Mouse (Mus musculus): ENCODE results near the gene Sertad3. TPM values are rescaled to one million over a fixed set of nuclear protein-coding genes. Genes with fewer than 3 reads are reported as not detected.

Sertad3 gene
- not detected in 2 replicates for polyA plus RNA-seq (2012; ENCODE audit: insufficient read depth, insufficient read length, low replicate concordance, missing spikeins)

- under 1% methylated on average over 36 of the region's 36 CpGs for WGBS
- H3K27ac ChIP-seq (ENCODE audit: insufficient read depth, low read depth, low read length), result peak within 1 kb of the TSS; percentile 61
- H3K4me3 ChIP-seq (ENCODE audit: insufficient read depth, low read depth, low read length), result peak within 1 kb of the TSS; percentile 70
- no peaks in the 10 kb centered on the region for H3K4me1 ChIP-seq (ENCODE audit: control insufficient read depth, insufficient read depth, low read length)
- TF ChIP-seq POLR2A (IDR thresholded peaks at IDR 0.05; ENCODE audit: insufficient read depth, low read depth, low read length) (peak; percentile 39; the same call in 1 of the 2 replicates), CTCF (IDR thresholded peaks at IDR 0.05; ENCODE audit: insufficient read depth, low read depth, low read length) (no peak)
Observed at GRCm38 (mm10) chr7:27473156-27473834, at the start of gene Sertad3. Sertad3 (plus strand) TSS chr7:27473768.

- no peak overlapping the region for H3K27ac ChIP-seq (ENCODE audit: insufficient read depth, low read depth, low read length)
- WGBS, result 88% methylated on average over 1 of the region's 1 CpGs
- H3K4me1 ChIP-seq (ENCODE audit: control insufficient read depth, insufficient read depth, low read length), result no peaks in the 10 kb centered on the region
- no peak for TF ChIP-seq POLR2A (IDR thresholded peaks at IDR 0.05; ENCODE audit: insufficient read depth, low read depth, low read length)
- TF ChIP-seq CTCF (IDR thresholded peaks at IDR 0.05; ENCODE audit: insufficient read depth, low read depth, low read length), result no peak
- no peak overlapping the region for H3K4me3 ChIP-seq (ENCODE audit: insufficient read depth, low read depth, low read length)
Observed at GRCm38 (mm10) chr7:27427387-27427786, 46.2 kb upstream of the Sertad3 start.

- H3K4me1 ChIP-seq (ENCODE audit: control insufficient read depth, insufficient read depth, low read length), result peaks cover 3% of the 10 kb centered on the region; the same call in 1 of the 2 replicates
- H3K4me3 ChIP-seq (ENCODE audit: insufficient read depth, low read depth, low read length), result no peak overlapping the region
- TF ChIP-seq POLR2A (IDR thresholded peaks at IDR 0.05; ENCODE audit: insufficient read depth, low read depth, low read length) (no peak), CTCF (IDR thresholded peaks at IDR 0.05; ENCODE audit: insufficient read depth, low read depth, low read length) (no peak)
- whole genome bisulfite sequencing, result 84% methylated on average over 11 of the region's 11 CpGs
- H3K27ac ChIP-seq (ENCODE audit: insufficient read depth, low read depth, low read length), result no peak overlapping the region
Observed at GRCm38 (mm10) chr7:27428002-27428401, 45.6 kb upstream of the Sertad3 start.

- 60% methylated on average over 2 of the region's 2 CpGs for WGBS
- no peak overlapping the region for H3K4me3 ChIP-seq (ENCODE audit: insufficient read depth, low read depth, low read length)
- peaks cover 5% of the 10 kb centered on the region; the same call in 1 of the 2 replicates for H3K4me1 ChIP-seq (ENCODE audit: control insufficient read depth, insufficient read depth, low read length)
- no peak overlapping the region for H3K27ac ChIP-seq (ENCODE audit: insufficient read depth, low read depth, low read length)
- TF ChIP-seq CTCF (IDR thresholded peaks at IDR 0.05; ENCODE audit: insufficient read depth, low read depth, low read length) (no peak), POLR2A (IDR thresholded peaks at IDR 0.05; ENCODE audit: insufficient read depth, low read depth, low read length) (no peak)
Observed at GRCm38 (mm10) chr7:27429135-27429534, 44.4 kb upstream of the Sertad3 start.

- 58% methylated on average over 10 of the region's 10 CpGs for WGBS
- no peak overlapping the region for H3K27ac ChIP-seq (ENCODE audit: insufficient read depth, low read depth, low read length)
- H3K4me3 ChIP-seq (ENCODE audit: insufficient read depth, low read depth, low read length), result no peak overlapping the region
- H3K4me1 ChIP-seq (ENCODE audit: control insufficient read depth, insufficient read depth, low read length), result peaks cover 5% of the 10 kb centered on the region; the same call in 1 of the 2 replicates
- no peak for TF ChIP-seq CTCF (IDR thresholded peaks at IDR 0.05; ENCODE audit: insufficient read depth, low read depth, low read length)
- TF ChIP-seq POLR2A (IDR thresholded peaks at IDR 0.05; ENCODE audit: insufficient read depth, low read depth, low read length), result no peak
Observed at GRCm38 (mm10) chr7:27433349-27433748, 40.2 kb upstream of the Sertad3 start.

GRCm38 (mm10) chr7:27433794-27434193 is 39.8 kb upstream of the Sertad3 start:
- Histone ChIP-seq H3K27ac (ENCODE audit: insufficient read depth, low read depth, low read length) (no peak overlapping the region), H3K4me1 (ENCODE audit: control insufficient read depth, insufficient read depth, low read length) (peaks cover 5% of the 10 kb centered on the region; the same call in 1 of the 2 replicates), H3K4me3 (ENCODE audit: insufficient read depth, low read depth, low read length) (no peak overlapping the region)
- TF ChIP-seq POLR2A (IDR thresholded peaks at IDR 0.05; ENCODE audit: insufficient read depth, low read depth, low read length) (no peak), CTCF (IDR thresholded peaks at IDR 0.05; ENCODE audit: insufficient read depth, low read depth, low read length) (no peak)
- 40% methylated on average over 10 of the region's 10 CpGs for WGBS

- TF ChIP-seq CTCF (IDR thresholded peaks at IDR 0.05; ENCODE audit: insufficient read depth, low read depth, low read length), result no peak
- TF ChIP-seq POLR2A (IDR thresholded peaks at IDR 0.05; ENCODE audit: insufficient read depth, low read depth, low read length), result no peak
- Histone ChIP-seq H3K4me3 (ENCODE audit: insufficient read depth, low read depth, low read length) (no peak overlapping the region), H3K4me1 (ENCODE audit: control insufficient read depth, insufficient read depth, low read length) (peaks cover 5% of the 10 kb centered on the region; the same call in 1 of the 2 replicates), H3K27ac (ENCODE audit: insufficient read depth, low read depth, low read length) (no peak overlapping the region)
- WGBS, result 66% methylated on average over 5 of the region's 5 CpGs
Observed at GRCm38 (mm10) chr7:27437544-27437943, 36.0 kb upstream of the Sertad3 start.

GRCm38 (mm10) chr7:27440014-27440413 is 33.6 kb upstream of the Sertad3 start:
- Histone ChIP-seq H3K27ac (ENCODE audit: insufficient read depth, low read depth, low read length) (no peak overlapping the region), H3K4me1 (ENCODE audit: control insufficient read depth, insufficient read depth, low read length) (no peaks in the 10 kb centered on the region), H3K4me3 (ENCODE audit: insufficient read depth, low read depth, low read length) (no peak overlapping the region)
- WGBS, result 86% methylated on average over 4 of the region's 4 CpGs
- TF ChIP-seq CTCF (IDR thresholded peaks at IDR 0.05; ENCODE audit: insufficient read depth, low read depth, low read length), result no peak

GRCm38 (mm10) chr7:27446051-27446450 is 27.5 kb upstream of the Sertad3 start:
- 5% methylated on average over 18 of the region's 18 CpGs for WGBS
- Histone ChIP-seq H3K4me3 (ENCODE audit: insufficient read depth, low read depth, low read length) (peak overlapping the region; percentile 75), H3K27ac (ENCODE audit: insufficient read depth, low read depth, low read length) (peak overlapping the region; percentile 75), H3K4me1 (ENCODE audit: control insufficient read depth, insufficient read depth, low read length) (peaks cover 3% of the 10 kb centered on the region; the same call in 1 of the 2 replicates)
- TF ChIP-seq CTCF (IDR thresholded peaks at IDR 0.05; ENCODE audit: insufficient read depth, low read depth, low read length), result no peak
- no peak for TF ChIP-seq POLR2A (IDR thresholded peaks at IDR 0.05; ENCODE audit: insufficient read depth, low read depth, low read length)

Data from olfactory bulb, adult 2 months (tissue).